Mouse (Mus musculus): ENCODE results near the gene Apaf1. TPM values are rescaled to one million over a fixed set of nuclear protein-coding genes. Genes with fewer than 3 reads are reported as not detected.

The Apaf1 gene
- total and polyA plus RNA-seq, 2 experiments from 2014 or later, result 5.1 to 21.8 TPM

GRCm38 (mm10) chr10:91052734-91053133, 29.8 kb downstream of the Apaf1 start:
- TF ChIP-seq CTCF (IDR thresholded peaks at IDR 0.05; ENCODE audit: low read depth) (no peak), EP300 (IDR thresholded peaks at IDR 0.05; ENCODE audit: low read depth) (no peak)
- Histone ChIP-seq H3K36me3 (replicated peaks; ENCODE audit: control insufficient read depth, insufficient read depth, low read length) (peaks cover 50% of the 10 kb centered on the region), H3K9ac (replicated peaks; ENCODE audit: low read depth, low read length) (no peak overlapping the region), H3K4me3 (ENCODE audit: low read depth, low read length) (no peak overlapping the region), H3K4me1 (ENCODE audit: control insufficient read depth, insufficient read depth) (no peaks in the 10 kb centered on the region), H3K9me3 (replicated peaks; ENCODE audit: control insufficient read depth, low read length) (no peaks in the 10 kb centered on the region), H3K4me2 (ENCODE audit: low read depth, low read length) (no peak overlapping the region), H3K27me3 (ENCODE audit: control insufficient read depth, insufficient read depth, low read length) (no peaks in the 10 kb centered on the region), H3K27ac (ENCODE audit: low read depth) (no peak overlapping the region)
- DNase-seq (ENCODE audit: low spot score) (no peak), ATAC-seq (ENCODE audit: insufficient read depth, low read depth) (no peak)

DNA sequence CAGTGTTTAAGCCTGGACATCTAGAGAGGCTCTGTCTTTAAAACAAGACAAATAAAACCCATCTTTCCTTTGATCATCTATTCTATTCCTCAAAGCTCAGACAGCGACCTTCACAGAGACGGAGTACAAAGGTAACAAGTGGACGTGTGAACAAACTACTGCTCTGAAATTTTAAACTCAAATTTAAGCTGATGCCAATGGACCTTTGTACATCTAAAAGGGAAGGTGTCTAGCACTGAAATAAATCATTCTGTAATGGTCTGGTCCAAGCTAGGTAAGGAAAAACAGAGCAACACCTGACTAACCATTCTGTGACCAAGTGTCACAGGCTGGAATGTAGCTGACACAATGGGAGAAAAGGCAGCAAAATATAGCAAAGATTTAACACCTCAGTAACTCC, 31.4 kb downstream of the Apaf1 start:
- DNase-seq (ENCODE audit: low spot score), result no peak
- Histone ChIP-seq H3K36me3 (replicated peaks; ENCODE audit: control insufficient read depth, insufficient read depth, low read length) (peaks cover 53% of the 10 kb centered on the region), H3K9ac (replicated peaks; ENCODE audit: low read depth, low read length) (no peak overlapping the region), H3K9me3 (replicated peaks; ENCODE audit: control insufficient read depth, low read length) (no peaks in the 10 kb centered on the region), H3K27me3 (ENCODE audit: control insufficient read depth, insufficient read depth, low read length) (no peaks in the 10 kb centered on the region), H3K4me2 (ENCODE audit: low read depth, low read length) (no peak overlapping the region), H3K4me3 (ENCODE audit: low read depth, low read length) (no peak overlapping the region), H3K27ac (ENCODE audit: low read depth) (no peak overlapping the region), H3K4me1 (ENCODE audit: control insufficient read depth, insufficient read depth) (no peaks in the 10 kb centered on the region)
- TF ChIP-seq CTCF (IDR thresholded peaks at IDR 0.05; ENCODE audit: low read depth) (no peak), EP300 (IDR thresholded peaks at IDR 0.05; ENCODE audit: low read depth) (no peak)
- no peak for ATAC-seq (ENCODE audit: insufficient read depth, low read depth)
- WGBS, result 95% methylated on average over 3 of the region's 3 CpGs

- H3K27me3 ChIP-seq (ENCODE audit: control insufficient read depth, insufficient read depth, low read length), result no peaks in the 10 kb centered on the region
- H3K36me3 ChIP-seq (replicated peaks; ENCODE audit: control insufficient read depth, insufficient read depth, low read length), result peaks cover 53% of the 10 kb centered on the region
- H3K4me3 ChIP-seq (ENCODE audit: low read depth, low read length), result no peak overlapping the region
- WGBS, result 68% methylated on average over 4 of the region's 4 CpGs
- no peak overlapping the region for H3K27ac ChIP-seq (ENCODE audit: low read depth)
- H3K9ac ChIP-seq (replicated peaks; ENCODE audit: low read depth, low read length), result no peak overlapping the region
- H3K9me3 ChIP-seq (replicated peaks; ENCODE audit: control insufficient read depth, low read length), result no peaks in the 10 kb centered on the region
- DNase-seq (ENCODE audit: low spot score), result no peak
- TF ChIP-seq CTCF (IDR thresholded peaks at IDR 0.05; ENCODE audit: low read depth), result no peak
- TF ChIP-seq EP300 (IDR thresholded peaks at IDR 0.05; ENCODE audit: low read depth), result no peak
- H3K4me1 ChIP-seq (ENCODE audit: control insufficient read depth, insufficient read depth), result no peaks in the 10 kb centered on the region
- no peak overlapping the region for H3K4me2 ChIP-seq (ENCODE audit: low read depth, low read length)
- no peak for ATAC-seq (ENCODE audit: insufficient read depth, low read depth)
These were observed 32.9 kb downstream of the Apaf1 start for GRCm38 (mm10) chr10:91049696-91050095.

- Histone ChIP-seq H3K9me3 (replicated peaks; ENCODE audit: control insufficient read depth, low read length) (no peaks in the 10 kb centered on the region), H3K27ac (ENCODE audit: low read depth) (no peak overlapping the region), H3K36me3 (replicated peaks; ENCODE audit: control insufficient read depth, insufficient read depth, low read length) (peaks cover 45% of the 10 kb centered on the region), H3K27me3 (ENCODE audit: control insufficient read depth, insufficient read depth, low read length) (no peaks in the 10 kb centered on the region), H3K4me2 (ENCODE audit: low read depth, low read length) (no peak overlapping the region), H3K4me1 (ENCODE audit: control insufficient read depth, insufficient read depth) (no peaks in the 10 kb centered on the region), H3K4me3 (ENCODE audit: low read depth, low read length) (no peak overlapping the region), H3K9ac (replicated peaks; ENCODE audit: low read depth, low read length) (no peak overlapping the region)
- TF ChIP-seq CTCF (IDR thresholded peaks at IDR 0.05; ENCODE audit: low read depth), result peak; percentile 77
- no peak for TF ChIP-seq EP300 (IDR thresholded peaks at IDR 0.05; ENCODE audit: low read depth)
- ATAC-seq (ENCODE audit: insufficient read depth, low read depth) (no peak), DNase-seq (ENCODE audit: low spot score) (peak; percentile 39)
- 28% methylated on average over 8 of the region's 8 CpGs for WGBS
These were observed 48.6 kb downstream of the Apaf1 start for GRCm38 (mm10) chr10:91033942-91034341.

GRCm38 (mm10) chr10:91032399-91032798, 50.2 kb downstream of the Apaf1 start:
- Histone ChIP-seq H3K4me3 (ENCODE audit: low read depth, low read length) (no peak overlapping the region), H3K9ac (replicated peaks; ENCODE audit: low read depth, low read length) (no peak overlapping the region), H3K27me3 (ENCODE audit: control insufficient read depth, insufficient read depth, low read length) (no peaks in the 10 kb centered on the region), H3K4me1 (ENCODE audit: control insufficient read depth, insufficient read depth) (no peaks in the 10 kb centered on the region), H3K36me3 (replicated peaks; ENCODE audit: control insufficient read depth, insufficient read depth, low read length) (peaks cover 52% of the 10 kb centered on the region), H3K4me2 (ENCODE audit: low read depth, low read length) (no peak overlapping the region), H3K27ac (ENCODE audit: low read depth) (no peak overlapping the region), H3K9me3 (replicated peaks; ENCODE audit: control insufficient read depth, low read length) (no peaks in the 10 kb centered on the region)
- DNase-seq (ENCODE audit: low spot score) (peak; percentile 59), ATAC-seq (ENCODE audit: insufficient read depth, low read depth) (peak; percentile 51; the same call in 1 of the 2 replicates)
- WGBS, result 16% methylated on average over 4 of the region's 4 CpGs
- TF ChIP-seq CTCF (IDR thresholded peaks at IDR 0.05; ENCODE audit: low read depth), result peak; percentile 89
- no peak for TF ChIP-seq EP300 (IDR thresholded peaks at IDR 0.05; ENCODE audit: low read depth)

DNA sequence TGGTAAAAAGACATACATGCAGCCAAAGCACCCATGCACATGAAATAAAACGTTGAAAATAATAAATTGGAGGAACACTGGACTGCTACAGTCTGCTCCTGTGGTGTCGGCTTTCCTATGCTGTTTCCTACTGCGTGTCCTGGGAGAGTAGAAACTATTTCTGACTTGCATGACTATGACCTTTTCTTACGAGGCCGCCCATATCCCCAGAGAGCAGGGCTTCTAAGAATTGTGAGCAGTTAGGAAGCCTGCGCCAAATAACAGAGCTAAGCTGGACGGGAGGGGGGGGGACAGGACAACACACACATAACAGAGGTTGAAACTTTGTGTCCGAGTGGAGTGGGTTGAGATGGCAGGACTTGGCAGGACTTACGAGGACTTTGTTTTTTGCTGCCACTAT, 51.4 kb downstream of the Apaf1 start:
- DNase-seq (ENCODE audit: low spot score) (no peak), ATAC-seq (ENCODE audit: insufficient read depth, low read depth) (no peak)
- Histone ChIP-seq H3K36me3 (replicated peaks; ENCODE audit: control insufficient read depth, insufficient read depth, low read length) (peaks cover 42% of the 10 kb centered on the region), H3K4me3 (ENCODE audit: low read depth, low read length) (no peak overlapping the region), H3K4me2 (ENCODE audit: low read depth, low read length) (no peak overlapping the region), H3K9me3 (replicated peaks; ENCODE audit: control insufficient read depth, low read length) (no peaks in the 10 kb centered on the region), H3K27ac (ENCODE audit: low read depth) (no peak overlapping the region), H3K9ac (replicated peaks; ENCODE audit: low read depth, low read length) (no peak overlapping the region), H3K27me3 (ENCODE audit: control insufficient read depth, insufficient read depth, low read length) (no peaks in the 10 kb centered on the region), H3K4me1 (ENCODE audit: control insufficient read depth, insufficient read depth) (no peaks in the 10 kb centered on the region)
- TF ChIP-seq CTCF (IDR thresholded peaks at IDR 0.05; ENCODE audit: low read depth), result no peak
- no peak for TF ChIP-seq EP300 (IDR thresholded peaks at IDR 0.05; ENCODE audit: low read depth)
- 75% methylated on average over 9 of the region's 9 CpGs for whole genome bisulfite sequencing

Data from heart, postnatal 0 days (tissue).